Mouse (Mus musculus) fat pad, adult 2 months (tissue): Measurements from ENCODE around the gene Tmem186.
A peak's percentile ranks its signal among the peaks of the same experiment; 100 is the strongest.

Source experiments
- DNase-seq: peaks from one replicate; pipeline ENCODE4 v3.0.0-alpha.2; 2011; ENCODE audit warnings: low read depth, low spot score; ENCODE audit errors: extremely low read depth

Tmem186 gene

DNA sequence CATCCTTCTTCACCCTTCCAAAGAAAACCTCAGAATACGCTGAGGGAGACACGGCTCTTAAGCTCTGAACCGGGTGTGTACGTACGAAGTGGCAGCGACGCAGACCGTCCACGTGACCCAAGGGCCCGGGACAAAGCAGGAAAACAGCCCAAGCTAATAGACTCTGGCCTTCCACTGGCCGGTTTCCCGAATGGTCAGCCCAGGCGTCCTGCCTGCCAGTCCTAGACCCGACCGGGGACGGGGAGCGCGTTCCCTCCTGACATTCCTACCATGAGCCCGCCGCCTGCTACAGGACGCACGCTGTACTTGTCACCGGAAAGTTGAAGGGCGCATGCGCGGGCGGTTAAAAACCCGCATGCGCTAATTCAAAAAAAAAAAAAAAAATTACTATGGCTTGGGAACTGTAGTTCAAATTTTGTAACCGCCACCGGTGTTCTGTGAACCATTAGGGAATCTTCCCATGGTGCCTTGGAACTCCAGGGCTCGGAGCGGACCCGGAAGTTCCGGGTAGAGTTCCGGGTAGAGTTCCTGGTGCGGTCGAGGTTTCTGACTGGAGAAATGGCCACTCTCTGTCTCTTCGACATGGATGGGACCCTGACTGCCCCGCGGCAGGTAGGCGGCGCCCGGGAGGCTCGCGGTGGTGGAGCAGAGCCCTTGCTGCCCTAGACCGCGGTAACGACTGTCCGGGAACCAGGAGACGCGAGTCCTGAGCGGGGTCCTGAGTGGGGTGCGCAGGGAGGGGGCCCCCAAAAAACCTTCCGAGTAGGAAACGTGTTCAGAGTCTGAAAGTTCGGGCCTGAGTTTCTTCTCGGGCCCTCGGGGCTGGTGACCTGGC, at the start of gene Tmem186, which contains the start of gene Pmm2:
Gene Tmem186, minus strand, starts transcription at position 496 of the 835 bp plus-strand sequence.
Gene Pmm2, plus strand, starts transcription at position 458 of the 835 bp plus-strand sequence.
- peak; percentile 74 for DNase-seq

- DNase-seq = peak; percentile 57
Measured at GRCm38 (mm10) chr16:8686871-8687535, 49.5 kb upstream of the Tmem186 start.

GRCm38 (mm10) chr16:8686121-8686870, 48.8 kb upstream of the Tmem186 start:
- DNase-seq = no peak

GRCm38 (mm10) chr16:8685087-8685486, 47.6 kb upstream of the Tmem186 start:
- DNase-seq = peak; percentile 55

DNA sequence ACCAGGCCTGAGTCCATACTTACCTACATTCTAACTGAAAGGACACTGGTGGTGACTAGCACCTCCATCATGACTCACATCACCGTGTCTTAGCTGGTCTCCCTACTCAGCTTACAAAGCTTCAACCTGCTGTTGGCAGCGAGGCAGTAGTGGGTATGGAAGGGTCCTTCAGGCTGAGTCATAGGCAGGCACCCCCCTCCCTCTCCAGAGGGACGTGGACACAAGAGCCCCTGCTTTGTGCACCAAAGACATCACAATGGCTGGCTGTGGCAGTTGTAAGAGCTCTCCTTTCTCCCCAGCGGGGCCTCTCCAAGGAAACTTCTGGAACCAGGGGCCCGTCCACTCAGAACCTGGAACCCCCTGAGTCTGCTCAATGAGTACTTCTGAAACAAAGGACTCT, 43.0 kb upstream of the Tmem186 start, which contains the start of gene Gm5767:
Gene Gm5767, plus strand, starts transcription at position 301 of the 400 bp plus-strand sequence.
- no peak for DNase-seq

GRCm38 (mm10) chr16:8679780-8680179, 42.3 kb upstream of the Tmem186 start:
- peak; percentile 63 for DNase-seq

DNA sequence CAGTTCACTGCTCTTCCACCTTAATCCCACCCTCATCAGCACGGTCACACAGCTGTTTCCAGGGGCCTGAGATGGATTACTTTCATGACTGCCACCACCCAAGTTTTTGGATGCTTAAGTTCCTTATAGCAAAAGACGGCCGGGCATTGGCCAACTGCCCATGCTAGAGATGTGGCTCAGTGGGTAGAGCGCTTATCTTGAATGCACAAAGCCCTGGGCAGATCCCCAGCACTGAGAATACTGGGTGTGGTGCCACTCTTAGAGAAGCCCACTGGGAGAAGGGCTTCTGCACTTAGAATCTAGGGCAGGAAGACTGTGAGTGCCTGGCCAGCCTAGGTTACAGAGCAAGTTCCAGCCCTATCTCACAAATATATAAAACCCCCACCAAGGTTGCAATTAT, 41.2 kb upstream of the Tmem186 start:
- no peak for DNase-seq

- DNase-seq = no peak
Measured at GRCm38 (mm10) chr16:8678035-8678434, 40.5 kb upstream of the Tmem186 start.

DNA sequence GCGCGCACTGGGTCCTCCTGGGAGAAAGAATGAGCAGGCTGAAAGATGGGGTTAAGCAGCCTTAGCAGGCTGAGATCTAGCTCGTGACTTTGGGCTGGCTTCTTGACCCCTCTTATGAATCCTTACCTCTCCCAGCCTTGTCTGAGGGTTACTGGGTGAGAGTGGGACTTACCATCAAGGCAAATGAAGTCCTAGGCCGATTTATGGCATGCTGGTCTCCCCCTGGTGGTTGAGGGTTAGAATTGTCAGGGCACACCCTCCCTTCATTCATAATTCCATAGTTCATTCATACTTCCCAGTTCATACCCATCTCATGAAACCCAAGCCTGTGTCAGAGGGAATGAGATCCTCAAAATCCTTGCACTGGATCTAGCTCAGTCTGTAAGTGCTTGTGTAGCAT, 39.3 kb upstream of the Tmem186 start:
- no peak for DNase-seq

GRCm38 (mm10) chr16:8676228-8676627, 38.7 kb upstream of the Tmem186 start:
- no peak for DNase-seq

GRCm38 (mm10) chr16:8675559-8675958, 38.0 kb upstream of the Tmem186 start:
- DNase-seq = no peak

- no peak for DNase-seq
Measured at GRCm38 (mm10) chr16:8674165-8674564, 36.7 kb upstream of the Tmem186 start.

DNA sequence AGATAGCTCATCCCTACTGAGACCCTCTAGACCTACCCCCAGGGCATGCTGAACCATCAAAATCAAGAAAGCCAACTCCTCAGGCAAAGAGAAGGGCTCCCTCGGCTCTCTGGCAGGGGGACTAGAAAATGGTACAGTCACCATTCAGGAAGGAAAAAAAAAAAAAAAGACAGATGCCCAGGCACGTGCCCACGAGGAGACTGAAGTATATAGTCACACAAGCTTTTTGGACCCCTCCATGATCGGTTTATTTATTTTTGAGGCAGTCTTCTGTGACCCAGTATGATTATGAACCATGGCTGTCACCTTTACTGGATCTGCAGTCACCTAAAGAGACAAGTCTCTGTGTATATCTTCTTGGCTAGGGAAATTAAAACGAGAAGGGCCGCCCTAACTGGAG, 35.8 kb upstream of the Tmem186 start:
- DNase-seq = no peak

- no peak for DNase-seq
Measured at GRCm38 (mm10) chr16:8672811-8673210, 35.3 kb upstream of the Tmem186 start.

- no peak for DNase-seq
Measured at GRCm38 (mm10) chr16:8672350-8672687, 34.8 kb upstream of the Tmem186 start.

- no peak for DNase-seq
Measured at GRCm38 (mm10) chr16:8671551-8672349, 34.2 kb upstream of the Tmem186 start, which contains the start of gene Carhsp1. Gene Carhsp1 (minus strand): TSS chr16:8672155.

GRCm38 (mm10) chr16:8670041-8671035, 32.8 kb upstream of the Tmem186 start:
- no peak for DNase-seq

DNA sequence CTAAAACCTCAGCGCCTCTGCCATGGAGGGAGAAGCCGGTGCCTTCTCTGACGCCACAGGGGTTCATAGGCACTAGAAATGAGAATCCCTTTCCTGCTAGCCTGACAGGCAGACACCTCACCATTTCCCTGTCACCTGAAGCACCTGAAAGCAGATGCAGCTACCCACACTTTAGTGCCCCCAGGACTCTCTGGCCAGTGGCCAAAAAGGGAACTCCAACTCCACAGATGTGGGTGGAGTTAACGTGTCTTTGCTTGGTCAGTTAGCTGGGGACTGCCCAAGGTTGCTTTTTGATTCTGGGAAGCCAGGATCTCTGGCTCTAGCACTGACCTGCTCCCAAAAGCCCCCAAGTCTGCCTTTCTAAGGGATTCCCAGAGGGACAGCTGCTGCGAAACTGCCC, 31.9 kb upstream of the Tmem186 start:
- DNase-seq = no peak

GRCm38 (mm10) chr16:8668386-8668785, 30.9 kb upstream of the Tmem186 start:
- no peak for DNase-seq
